Mouse (Mus musculus) lung, embryonic 14.5 days (tissue): ENCODE results near the gene Olfr686. TPM values are rescaled to one million over a fixed set of nuclear protein-coding genes. Genes with fewer than 3 reads are reported as not detected.
A peak's percentile ranks its signal among the peaks of the same experiment; 100 is the strongest.

ENCODE experiments used
- ATAC-seq: fragments of 200-750 bp; cut with Nextera tagmentation; 2 replicates; pipeline ENCODE4 v1.8.0; 2017; ENCODE audit warnings: mild to moderate bottlenecking, moderate TSS enrichment, moderate library complexity; ENCODE audit not compliant: insufficient read depth
- DNase-seq: peaks from one replicate; pipeline ENCODE4 v3.0.0-alpha.2; 2015
- H3K27ac ChIP-seq: fragments of 300-500 bp; sonication (generic); 2 replicates; pipeline ENCODE4 v1.5.1; 2014; ENCODE audit warnings: low read depth, mild to moderate bottlenecking, moderate library complexity
- H3K27me3 ChIP-seq: fragments of 300-500 bp; sonication (generic); 2 replicates; pipeline ENCODE4 v1.6.1; 2014; ENCODE audit warnings: low read length, control low read depth; ENCODE audit not compliant: insufficient read depth
- H3K36me3 ChIP-seq: fragments of 300-500 bp; sonication (generic); 2 replicates; pipeline ENCODE4 v1.6.1; 2014; ENCODE audit warnings: control low read depth; ENCODE audit not compliant: insufficient read depth
- H3K4me1 ChIP-seq: fragments of 300-500 bp; sonication (generic); 2 replicates; pipeline ENCODE4 v1.6.1; 2014; ENCODE audit warnings: antibody characterized with exemption, control low read depth; ENCODE audit not compliant: insufficient read depth
- H3K4me2 ChIP-seq: fragments of 300-500 bp; sonication (generic); 2 replicates; pipeline ENCODE4 v1.6.1; 2014; ENCODE audit warnings: mild to moderate bottlenecking
- H3K4me3 ChIP-seq: fragments of 300-500 bp; sonication (generic); 2 replicates; pipeline ENCODE4 v1.5.1; 2014; ENCODE audit warnings: low read depth, low read length
- H3K9ac ChIP-seq: fragments of 300-500 bp; sonication (generic); 2 replicates; pipeline ENCODE4 v1.6.1; 2014
- H3K9me3 ChIP-seq: fragments of 300-500 bp; sonication (generic); 2 replicates; pipeline ENCODE4 v1.6.1; 2016; ENCODE audit warnings: low read depth, low read length, control low read depth
- CTCF ChIP-seq: IDR thresholded peaks from 2 replicates; pipeline ENCODE4 v1.5.1; 2016; ENCODE audit warnings: antibody characterized with exemption, low read depth
- WGBS: fragments of 180-500 bp; shearing (Covaris S2); extraction: QIAGEN DNeasy Blood & Tissue Kit; methylation state at CpG from one replicate; pipeline ENCODE4 v1.1.7; 2014; 5-methylcytosine and 5-hydroxymethylcytosine counted together
- polyA plus RNA-seq: library from polyadenylated mRNA; unstranded; fragments of >200 nt; fragmentation: Nextera tagmentation; extraction: Ambion mirVana; gene quantifications from 2 replicates; pipeline ENCODE4 v1.2.1, GENCODE M21; 2014

Gene Olfr686
- polyA plus RNA-seq, 1 experiment from 2014 or later = not detected

DNA sequence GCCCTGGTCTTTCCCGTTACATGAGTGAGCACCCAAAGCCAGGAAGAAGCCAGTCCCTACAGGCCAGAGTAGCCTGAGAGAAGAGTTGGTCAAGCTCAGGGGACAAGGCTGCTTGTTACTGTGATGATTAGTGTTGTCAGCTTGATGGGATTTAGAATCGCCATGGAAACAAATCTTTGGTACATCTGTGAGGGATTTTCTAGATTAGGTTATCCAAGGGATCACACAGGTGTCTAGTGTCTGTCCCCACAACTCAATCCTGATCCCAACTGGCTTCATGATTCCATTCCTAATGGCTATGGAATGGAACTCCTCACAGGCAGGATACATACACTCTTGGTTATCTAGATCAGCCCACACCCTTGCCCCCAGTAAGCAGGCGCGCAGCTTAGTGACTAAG lies 11.0 kb upstream of the Olfr686 start:
- H3K4me3 ChIP-seq = no peak overlapping the region
- H3K9me3 ChIP-seq = no peaks in the 10 kb centered on the region
- no peaks in the 10 kb centered on the region for H3K4me1 ChIP-seq
- no peak for ATAC-seq
- DNase-seq = no peak
- TF ChIP-seq CTCF = no peak
- H3K36me3 ChIP-seq = no peaks in the 10 kb centered on the region
- 70% methylated on average over 4 of the region's 4 CpGs for WGBS
- H3K4me2 ChIP-seq = no peak overlapping the region
- H3K9ac ChIP-seq = no peak overlapping the region
- H3K27me3 ChIP-seq = no peaks in the 10 kb centered on the region
- H3K27ac ChIP-seq = no peak overlapping the region

DNA sequence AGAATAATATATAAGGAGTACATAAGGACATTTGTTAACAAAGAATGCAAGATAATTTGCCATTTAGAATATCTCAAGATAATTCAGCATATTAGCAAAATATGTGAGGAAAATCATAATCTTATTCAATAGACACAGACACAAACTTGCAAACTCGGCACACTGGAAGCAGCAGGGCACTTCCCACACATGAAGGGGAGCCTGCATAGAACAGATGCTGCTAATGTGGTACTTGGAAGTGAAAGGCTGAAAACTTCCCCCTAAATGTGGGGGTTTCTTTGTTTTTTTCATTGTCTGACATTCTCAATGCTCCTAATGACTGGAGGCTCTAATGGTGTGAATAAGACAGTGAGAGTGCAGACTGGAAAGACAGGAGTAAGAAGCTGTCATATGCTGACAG lies 7.5 kb upstream of the Olfr686 start:
- Histone ChIP-seq H3K4me1 (no peaks in the 10 kb centered on the region), H3K9ac (no peak overlapping the region), H3K36me3 (no peaks in the 10 kb centered on the region), H3K4me3 (no peak overlapping the region), H3K9me3 (no peaks in the 10 kb centered on the region), H3K4me2 (no peak overlapping the region), H3K27ac (no peak overlapping the region), H3K27me3 (no peaks in the 10 kb centered on the region)
- WGBS = 48% methylated on average over 1 of the region's 1 CpGs
- ATAC-seq = no peak
- no peak for TF ChIP-seq CTCF
- no peak for DNase-seq

- no peak within 1 kb of the TSS for H3K4me2 ChIP-seq
- H3K9ac ChIP-seq = no peak within 1 kb of the TSS
- no peak within 1 kb of the TSS for H3K27ac ChIP-seq
- H3K9me3 ChIP-seq = no peaks in the 10 kb centered on the region
- WGBS = 64% methylated on average over 1 of the region's 1 CpGs
- no peak for TF ChIP-seq CTCF
- H3K4me1 ChIP-seq = no peaks in the 10 kb centered on the region
- no peaks in the 10 kb centered on the region for H3K27me3 ChIP-seq
- DNase-seq (no peak), ATAC-seq (no peak)
- no peak within 1 kb of the TSS for H3K4me3 ChIP-seq
- no peaks in the 10 kb centered on the region for H3K36me3 ChIP-seq
These were observed 21.4 kb downstream of the Olfr686 start, which contains the start of gene Olfr685 for GRCm38 (mm10) chr7:105185912-105186311. TSS of gene Olfr685 (minus strand) at chr7:105186012.

DNA sequence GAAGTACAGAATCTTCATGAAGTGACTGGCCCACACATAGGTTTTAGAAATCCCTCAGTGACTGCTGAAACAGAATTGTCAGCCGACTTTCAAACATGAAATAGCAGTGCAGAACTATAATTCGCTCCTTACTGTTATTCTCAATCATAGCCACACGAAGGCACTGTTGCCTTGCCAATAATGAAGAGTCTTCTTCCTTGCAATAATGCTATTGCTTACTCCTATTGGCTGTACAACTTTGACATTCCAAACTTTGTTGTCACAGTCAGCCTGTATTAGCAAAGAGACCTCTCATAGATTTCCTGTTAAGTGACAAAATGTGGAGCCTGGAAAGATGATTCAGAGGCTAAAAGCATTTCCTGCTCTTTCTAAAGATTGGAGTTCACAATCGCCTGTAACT lies 36.5 kb downstream of the Olfr686 start:
- Histone ChIP-seq H3K36me3 (no peaks in the 10 kb centered on the region), H3K27ac (no peak overlapping the region), H3K4me1 (no peaks in the 10 kb centered on the region), H3K4me3 (no peak overlapping the region), H3K4me2 (no peak overlapping the region), H3K27me3 (no peaks in the 10 kb centered on the region), H3K9me3 (no peaks in the 10 kb centered on the region), H3K9ac (no peak overlapping the region)
- peak; percentile 65 for TF ChIP-seq CTCF
- peak; percentile 60 for DNase-seq
- no peak for ATAC-seq
- WGBS = 44% methylated on average over 4 of the region's 4 CpGs

GRCm38 (mm10) chr7:105163553-105163952 lies 43.7 kb downstream of the Olfr686 start, which contains the start of gene Olfr684:
TSS of gene Olfr684 (minus strand) at chr7:105163653.
- WGBS = 55% methylated on average over 1 of the region's 1 CpGs
- Histone ChIP-seq H3K4me3 (no peak within 1 kb of the TSS), H3K9me3 (no peaks in the 10 kb centered on the region), H3K9ac (no peak within 1 kb of the TSS), H3K4me2 (no peak within 1 kb of the TSS), H3K27ac (no peak within 1 kb of the TSS), H3K4me1 (no peaks in the 10 kb centered on the region), H3K36me3 (no peaks in the 10 kb centered on the region), H3K27me3 (no peaks in the 10 kb centered on the region)
- no peak for DNase-seq
- no peak for TF ChIP-seq CTCF
- ATAC-seq = no peak

Other genes with a start within 250 kb of the Olfr686 start
- not detected in 2 replicates for gene Olfr670, start 244.9 kb downstream of the Olfr686 start, polyA plus RNA-seq
- not detected in 2 replicates for gene Olfr671, start 228.4 kb downstream of the Olfr686 start, polyA plus RNA-seq
- not detected in 2 replicates for gene Olfr672, start 205.5 kb downstream of the Olfr686 start, polyA plus RNA-seq
- gene Olfr675, start 179.0 kb downstream of the Olfr686 start, polyA plus RNA-seq = not detected in 2 replicates
- not detected in 2 replicates for gene Olfr676, start 174.8 kb downstream of the Olfr686 start, polyA plus RNA-seq
- not detected in 2 replicates for gene Olfr677, start 156.1 kb downstream of the Olfr686 start, polyA plus RNA-seq
- not detected in 2 replicates for gene Olfr678, start 143.0 kb downstream of the Olfr686 start, polyA plus RNA-seq
- not detected in 2 replicates for gene Olfr679, start 126.3 kb downstream of the Olfr686 start, polyA plus RNA-seq
- gene Olfr680-ps1, start 114.7 kb downstream of the Olfr686 start, polyA plus RNA-seq = not detected in 2 replicates
- gene Olfr681, start 90.6 kb downstream of the Olfr686 start, polyA plus RNA-seq = not detected in 2 replicates
- gene Olfr683, start 60.5 kb downstream of the Olfr686 start, polyA plus RNA-seq = not detected in 2 replicates
- not detected in 2 replicates for gene Olfr684, start 43.8 kb downstream of the Olfr686 start, polyA plus RNA-seq
- gene Olfr685, start 21.5 kb downstream of the Olfr686 start, polyA plus RNA-seq = not detected in 2 replicates
- not detected in 2 replicates for gene Olfr688, start 80.6 kb upstream of the Olfr686 start, polyA plus RNA-seq
- gene Olfr689, start 103.7 kb upstream of the Olfr686 start, polyA plus RNA-seq = not detected in 2 replicates
- not detected in 2 replicates for gene Olfr690, start 126.6 kb upstream of the Olfr686 start, polyA plus RNA-seq
- gene Olfr691, start 134.8 kb upstream of the Olfr686 start, polyA plus RNA-seq = not detected in 2 replicates
- gene Olfr692, start 160.7 kb upstream of the Olfr686 start, polyA plus RNA-seq = not detected in 2 replicates
- not detected in 2 replicates for gene Gm5901, start 167.6 kb upstream of the Olfr686 start, polyA plus RNA-seq
- 41.9 and 42.3 TPM in 2 replicates for gene Fam160a2, start 192.6 kb upstream of the Olfr686 start, polyA plus RNA-seq
- gene Cnga4, start 197.1 kb upstream of the Olfr686 start, polyA plus RNA-seq = 0.07 TPM in 1 of 2 replicates, not detected in the other
- gene Cckbr, start 218.2 kb upstream of the Olfr686 start, polyA plus RNA-seq = 0.25 and 0.39 TPM in 2 replicates